Mouse (Mus musculus) ES-Bruce4 (cell line): ENCODE data around the gene Dand5.

ENCODE experiments used
- CTCF ChIP-seq: IDR thresholded peaks from one replicate; pipeline ENCODE4 v1.8.1; 2011; ENCODE audit warnings: low read depth, low read length
- EP300 ChIP-seq: IDR thresholded peaks from 2 replicates; pipeline ENCODE4 v1.6.1; 2011; ENCODE audit warnings: low read depth, low read length; ENCODE audit not compliant: insufficient read depth

DNA sequence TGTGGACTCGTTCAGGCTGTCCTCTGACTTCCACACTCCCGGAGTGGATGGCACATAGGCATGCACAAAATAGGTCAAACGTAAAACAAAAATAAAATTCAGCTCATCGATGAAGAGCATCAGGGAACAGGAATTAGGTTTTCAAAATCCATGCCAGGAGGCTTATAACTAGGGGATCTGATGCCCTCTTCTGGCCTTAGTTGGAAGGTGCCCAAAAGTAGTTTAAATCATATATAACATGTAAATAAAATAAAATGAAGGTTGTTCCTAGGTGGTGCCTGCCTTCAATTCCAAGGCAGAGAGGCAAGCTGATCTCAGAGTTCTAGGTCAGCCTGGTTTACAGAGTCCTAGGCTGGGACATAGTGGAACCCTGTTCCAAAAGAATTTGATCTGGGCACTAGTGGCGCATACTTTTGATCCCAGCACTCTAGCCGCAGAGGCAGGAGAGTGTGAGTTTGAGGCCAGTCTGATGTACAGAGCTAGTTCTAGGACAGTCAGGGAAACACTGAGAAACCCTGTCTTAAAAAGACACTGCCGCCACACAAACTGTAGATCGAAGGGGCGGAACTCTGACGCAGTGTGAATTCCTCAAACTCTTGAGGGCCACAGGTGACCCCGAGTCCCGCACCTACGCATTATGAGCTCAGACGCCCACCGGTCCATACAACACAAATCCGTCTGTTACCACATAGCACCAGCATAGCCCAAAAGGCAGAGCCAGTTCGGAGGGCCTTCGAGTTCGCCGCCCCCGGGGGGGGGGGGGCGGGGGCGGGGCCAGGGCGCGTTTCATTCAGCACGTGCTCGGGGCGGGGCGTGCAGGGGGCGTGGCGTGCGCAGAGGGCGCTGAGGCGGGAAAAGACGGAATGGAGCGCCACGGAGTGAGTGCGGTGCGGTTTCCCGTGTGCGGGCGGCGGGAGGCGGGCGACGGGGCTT lies 49.0 kb upstream of the Dand5 start, which contains the start of gene Syce2:
- no peak for TF ChIP-seq EP300
- no peak for TF ChIP-seq CTCF
